ENCODE assay signal across 33 mouse cellular contexts in genomic region chr3:101345299-101345698, GRCm38 (mm10). TPM values are rescaled to one million over a fixed set of nuclear protein-coding genes. Genes with fewer than 3 reads are reported as not detected.
"Had no signal": no experiment of that assay in that cellular context is flagged by ENCODE, and none has a peak within 500 bp of the region (broad histone marks: within the 10 kb centered on the region; RNA-seq: fewer than 3 reads in every experiment).

No protein-coding gene starts in this region.

- H3K4me2 ChIP-seq: heart, embryonic 12.5 days; hindbrain, embryonic 12.5 days; hindbrain, embryonic 14.5 days; intestine, embryonic 15.5 days; limb, embryonic 12.5 days; liver, embryonic 11.5 days; liver, embryonic 13.5 days; liver, embryonic 15.5 days had no signal

- H3K36me3 ChIP-seq: heart, embryonic 12.5 days; hindbrain, embryonic 10.5 days; hindbrain, embryonic 12.5 days; intestine, embryonic 15.5 days; limb, embryonic 10.5 days; limb, embryonic 12.5 days; liver, embryonic 15.5 days had no signal

- ATAC-seq: hindbrain, embryonic 16.5 days; inflammation-experienced regulatory T-cells, adult 6 months; intestine, embryonic 15.5 days; intestine, postnatal 0 days; liver, postnatal 0 days had no signal

- H3K27ac ChIP-seq: heart, adult 2 months; hindbrain, embryonic 10.5 days; hindbrain, embryonic 12.5 days; intestine, embryonic 15.5 days; left cerebral cortex, adult 2 months; limb, embryonic 10.5 days; liver, embryonic 13.5 days; liver, embryonic 15.5 days had no signal

- H3K27me3 ChIP-seq: heart, embryonic 12.5 days; hindbrain, embryonic 12.5 days; intestine, embryonic 15.5 days; limb, embryonic 12.5 days; liver, embryonic 13.5 days; liver, embryonic 15.5 days had no signal

- H3K4me3 ChIP-seq: heart, adult 2 months; heart, embryonic 12.5 days; hindbrain, embryonic 10.5 days; hindbrain, embryonic 12.5 days; intestine, embryonic 15.5 days; left cerebral cortex, adult 2 months; limb, embryonic 10.5 days; limb, embryonic 12.5 days; liver, embryonic 13.5 days; liver, embryonic 15.5 days had no signal

- H3K9me3 ChIP-seq: intestine, embryonic 15.5 days; limb, embryonic 10.5 days; liver, embryonic 13.5 days had no signal

- DNase-seq: gastrocnemius, postnatal 14 days; gastrocnemius, postnatal 36 days; heart, postnatal 4 days; kidney, adult 18-20 months; kidney, adult 8-10 months; kidney, postnatal 10 days; kidney, postnatal 25 days; kidney, postnatal 4 days; liver; liver, embryonic 13.5 days; liver, postnatal 0 days had no signal

- H3K9ac ChIP-seq: heart, embryonic 12.5 days; hindbrain, embryonic 12.5 days; hindbrain, embryonic 14.5 days; intestine, embryonic 15.5 days; limb, embryonic 12.5 days; liver, embryonic 13.5 days; liver, embryonic 15.5 days; liver, postnatal 0 days had no signal

RNA-seq across cellular contexts. Expression of gene Cd2, which starts 57.6 kb away (rescaled TPM):
- total RNA-seq: gastrocnemius, adult 8-10 months; layer of hippocampus, postnatal 10 days; layer of hippocampus, postnatal 25 days; left cerebral cortex, adult 2 months; left cerebral cortex, postnatal 14 days; left cerebral cortex, postnatal 36 days had no signal
- polyA plus RNA-seq: heart, embryonic 12.5 days; heart, embryonic 14.5 days; hindbrain, embryonic 12.5 days; hindbrain, embryonic 14.5 days; intestine, postnatal 0 days; kidney, embryonic 14.5 days; limb, embryonic 10.5 days; limb, embryonic 12.5 days; limb, embryonic 14.5 days; liver, embryonic 11.5 days; liver, embryonic 13.5 days had no signal
